Mouse (Mus musculus): ENCODE measurements at regions not wholly inside any gene's neighbourhood (a gene's known extent, or its start where the extent isn't known, plus 50 kb on each side); places are given as distances from the start of the nearest gene placed in this dataset.

- DNase-seq (ENCODE audit: low read depth, low spot score), result no peak
Observed at GRCm38 (mm10) chr17:15981558-15981957, 150.7 kb upstream of the Rgmb start.

- DNase-seq (ENCODE audit: low read depth, low spot score), result peak; percentile 24
Observed at GRCm38 (mm10) chr17:15977374-15978031, 146.7 kb upstream of the Rgmb start.

GRCm38 (mm10) chr17:15971351-15971685 is 140.5 kb upstream of the Rgmb start:
- DNase-seq (ENCODE audit: low read depth, low spot score), result no peak

- DNase-seq (ENCODE audit: low read depth, low spot score), result no peak
Observed at GRCm38 (mm10) chr17:15970481-15971350, 139.9 kb upstream of the Rgmb start.

- no peak for DNase-seq (ENCODE audit: low read depth, low spot score)
Observed at GRCm38 (mm10) chr17:15968331-15968730, 137.5 kb upstream of the Rgmb start.

GRCm38 (mm10) chr17:15955656-15956055 is 124.8 kb upstream of the Rgmb start:
- no peak for DNase-seq (ENCODE audit: low read depth, low spot score)

GRCm38 (mm10) chr17:15951641-15952040 is 120.8 kb upstream of the Rgmb start:
- DNase-seq (ENCODE audit: low read depth, low spot score), result no peak

- no peak for DNase-seq (ENCODE audit: low read depth, low spot score)
Observed at GRCm38 (mm10) chr17:15949753-15950152, 118.9 kb upstream of the Rgmb start.

- DNase-seq (ENCODE audit: low read depth, low spot score), result no peak
Observed at GRCm38 (mm10) chr17:15942378-15942777, 111.5 kb upstream of the Rgmb start.

GRCm38 (mm10) chr17:15918609-15919008 is 87.8 kb upstream of the Rgmb start:
- DNase-seq (ENCODE audit: low read depth, low spot score), result no peak

GRCm38 (mm10) chr17:15898689-15899419 is 68.0 kb upstream of the Rgmb start:
- DNase-seq (ENCODE audit: low read depth, low spot score), result no peak

- no peak for DNase-seq (ENCODE audit: low read depth, low spot score)
Observed at GRCm38 (mm10) chr17:15895968-15896367, 65.1 kb upstream of the Rgmb start.

GRCm38 (mm10) chr17:15891896-15892675 is 61.2 kb upstream of the Rgmb start:
- no peak for DNase-seq (ENCODE audit: low read depth, low spot score)

GRCm38 (mm10) chr17:15890595-15891140 is 59.8 kb upstream of the Rgmb start:
- no peak for DNase-seq (ENCODE audit: low read depth, low spot score)

GRCm38 (mm10) chr17:15882803-15883202 is 52.0 kb upstream of the Rgmb start:
- DNase-seq (ENCODE audit: low read depth, low spot score), result no peak

GRCm38 (mm10) chr17:15882245-15882644 is 51.4 kb upstream of the Rgmb start:
- no peak for DNase-seq (ENCODE audit: low read depth, low spot score)
